In the genomic region with DNA sequence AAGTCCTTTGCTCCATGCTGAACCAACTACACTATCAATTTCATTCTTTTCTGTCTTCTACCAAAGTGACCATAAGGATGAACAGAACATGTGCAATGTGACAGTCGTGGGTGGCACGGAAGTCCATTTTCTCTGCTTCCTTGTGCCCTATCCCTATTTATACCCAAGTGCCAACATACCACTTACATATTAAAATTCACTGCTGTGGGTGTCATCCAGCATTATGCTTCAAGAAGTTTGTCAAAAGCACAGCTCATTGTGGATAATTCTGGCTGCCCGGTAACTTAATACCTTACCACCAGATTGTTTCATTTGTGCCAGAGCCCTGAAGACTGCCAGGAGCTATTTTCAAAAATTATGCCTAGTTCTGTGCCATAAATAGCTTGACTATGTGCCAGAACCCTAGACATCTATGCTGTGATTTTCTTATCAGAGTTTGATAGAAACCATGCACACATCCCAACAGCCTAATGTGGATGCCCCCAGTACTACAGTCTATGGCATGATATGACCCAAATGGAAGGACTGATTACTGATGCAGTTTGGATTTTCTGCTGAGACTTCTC, we compare ENCODE assay signal across 34 mouse cellular contexts. TPM values are rescaled to one million over a fixed set of nuclear protein-coding genes. Genes with fewer than 3 reads are reported as not detected.
DNase-seq lines count a peak whose midpoint lies in the region; ATAC-seq and TF ChIP-seq lines count a peak whose summit lies in the region.
"Had no signal": no experiment of that assay in that cellular context is flagged by ENCODE, and none has a peak within 500 bp of the region (broad histone marks: within the 10 kb centered on the region; RNA-seq: fewer than 3 reads in every experiment).

No protein-coding gene starts in this region.

- TF ChIP-seq POLR2A in heart, adult 2 months (IDR thresholded peaks at IDR 0.05; ENCODE audit: insufficient read depth, low read depth, low read length) = no peak

- no peak; the same call in 1 of the 2 replicates for ATAC-seq in heart, embryonic 15.5 days (replicated peaks; ENCODE audit: insufficient number of reproducible peaks, insufficient read depth, low FRiP score, low read depth)
- ATAC-seq: activated CD4-positive, CD25-positive, alpha-beta regulatory T cell, adult 4 months; forebrain, embryonic 14.5 days; intestine, embryonic 16.5 days; midbrain, embryonic 16.5 days had no signal

- no peaks in the 10 kb centered on the region for H3K27me3 ChIP-seq in heart, adult 2 months (ENCODE audit: control insufficient read depth, insufficient read depth, low read length)
- no peaks in the 10 kb centered on the region for H3K27me3 ChIP-seq in heart, embryonic 15.5 days
- H3K27me3 ChIP-seq: embryonic facial prominence, embryonic 12.5 days; hindbrain, embryonic 13.5 days; limb, embryonic 13.5 days; lung, embryonic 15.5 days had no signal

- no peaks in the 10 kb centered on the region; the same call in 1 of the 2 replicates for H3K4me1 ChIP-seq in heart, adult 2 months (ENCODE audit: control insufficient read depth, insufficient read depth, low read length)
- no peaks in the 10 kb centered on the region for H3K4me1 ChIP-seq in heart, embryonic 15.5 days (replicated peaks)
- H3K4me1 ChIP-seq: embryonic facial prominence, embryonic 12.5 days; hindbrain, embryonic 13.5 days; limb, embryonic 13.5 days; lung, embryonic 15.5 days had no signal

- no peak overlapping the region for H3K9ac ChIP-seq in heart, adult 2 months (ENCODE audit: low read depth, low read length)
- H3K9ac ChIP-seq in heart, embryonic 15.5 days = no peak overlapping the region
- H3K9ac ChIP-seq: embryonic facial prominence, embryonic 12.5 days; hindbrain, embryonic 13.5 days; limb, embryonic 13.5 days; lung, embryonic 15.5 days had no signal

- WGBS in heart, adult 2 months = 60% methylated on average over 3 of the region's 3 CpGs
- WGBS in heart, embryonic 15.5 days = 67% methylated on average over 3 of the region's 3 CpGs

- H3K36me3 ChIP-seq in heart, adult 2 months (ENCODE audit: control insufficient read depth, insufficient read depth, low read length) = no peaks in the 10 kb centered on the region
- H3K36me3 ChIP-seq in heart, embryonic 15.5 days = no peaks in the 10 kb centered on the region
- H3K36me3 ChIP-seq: embryonic facial prominence, embryonic 12.5 days; hindbrain, embryonic 13.5 days; limb, embryonic 13.5 days; lung, embryonic 15.5 days had no signal

- peak; percentile 16; the same call in 1 of the 2 replicates for TF ChIP-seq CTCF in heart, adult 2 months (IDR thresholded peaks at IDR 0.05)
- TF ChIP-seq CTCF in left cerebral cortex, adult 2 months (IDR thresholded peaks at IDR 0.05) = no peak

- H3K79me2 ChIP-seq in heart, adult 2 months (replicated peaks; ENCODE audit: control insufficient read depth, insufficient read depth, low read length) = no peaks in the 10 kb centered on the region

- H3K4me2 ChIP-seq in heart, embryonic 15.5 days = no peak overlapping the region
- H3K4me2 ChIP-seq: embryonic facial prominence, embryonic 12.5 days; hindbrain, embryonic 13.5 days; limb, embryonic 13.5 days; liver, embryonic 11.5 days; lung, embryonic 15.5 days; midbrain, embryonic 11.5 days had no signal

- peak overlapping the region; percentile 53 for H3K27ac ChIP-seq in heart, adult 2 months
- H3K27ac ChIP-seq in left cerebral cortex, adult 2 months = peak overlapping the region; percentile 16
- peak overlapping the region; percentile 52; the same call in 1 of the 2 replicates for H3K27ac ChIP-seq in heart, embryonic 15.5 days
- H3K27ac ChIP-seq: embryonic facial prominence, embryonic 12.5 days; hindbrain, embryonic 13.5 days; limb, embryonic 13.5 days; lung, embryonic 15.5 days; stomach, postnatal 0 days had no signal

- TF ChIP-seq EP300 in heart, adult 2 months (IDR thresholded peaks at IDR 0.05; ENCODE audit: insufficient read depth, low read depth, low read length) = no peak

- no peak overlapping the region for H3K4me3 ChIP-seq in heart, adult 2 months
- H3K4me3 ChIP-seq in left cerebral cortex, adult 2 months = no peak overlapping the region
- H3K4me3 ChIP-seq in heart, embryonic 15.5 days = no peak overlapping the region
- H3K4me3 ChIP-seq: embryonic facial prominence, embryonic 12.5 days; hindbrain, embryonic 13.5 days; limb, embryonic 13.5 days; lung, embryonic 15.5 days had no signal

- peak in 1 of 2 experiments; percentile 25 for DNase-seq in heart, adult 2 months
- no peak for DNase-seq in heart, postnatal 25 days (ENCODE audit: low spot score)
- no peak for DNase-seq in left cerebral cortex, adult 2 months (ENCODE audit: extremely low spot score in 1 of 2, low spot score in 2 of 2)
- no peak for DNase-seq in left cerebral cortex, postnatal 10 days (ENCODE audit: extremely low spot score in 1 of 2, low spot score in 2 of 2)
- DNase-seq in heart, postnatal 4 days = peak; percentile 19
- no peak for DNase-seq in urinary bladder, postnatal 14 days (ENCODE audit: low spot score)
- DNase-seq: adrenal gland, adult 2 months; B cell, adult 2 months; cerebellum, adult 8-10 months; cerebellum, postnatal 36 days; embryo, embryonic 11 days; gastrocnemius, postnatal 10 days; kidney, adult 9 months; kidney, postnatal 10 days; layer of hippocampus, adult 9-11 months; right cerebral cortex, postnatal 4 days; thymus, adult 18-20 months; thymus, postnatal 36 days had no signal

- H3K9me3 ChIP-seq in heart, embryonic 15.5 days (replicated peaks) = no peaks in the 10 kb centered on the region
- H3K9me3 ChIP-seq: embryonic facial prominence, embryonic 12.5 days; hindbrain, embryonic 13.5 days; limb, embryonic 13.5 days; lung, embryonic 15.5 days had no signal

- intact Hi-C loops in heart, adult 2 months (cut with DNase I) = no loop called here
- intact Hi-C loops in heart, postnatal 25 days (cut with DNase I) = no loop called here
- intact Hi-C loops in left cerebral cortex, adult 2 months (cut with DNase I) = loop anchor here (2.0 to 5.0 kb wide), 2 partner anchors 78 to 154 kb away; partner anchors contain the start of gene Rgs4
- intact Hi-C loops in left cerebral cortex, postnatal 10 days (cut with DNase I) = no loop called here

RNA-seq across cellular contexts. Expression of gene Ccdc190, which starts 27.6 kb away (rescaled TPM):
- total RNA-seq in heart, adult 2 months (2021) = under 1 TPM in 1 of 2 experiments, not detected in 1; 0.29 TPM
- polyA plus RNA-seq in heart, adult 2 months (2012; rRNA removed) = 0.16 TPM in 1 of 2 replicates, not detected in the other
- total RNA-seq in heart, postnatal 25 days (2021) = under 1 TPM; 0.13 to 0.20 TPM
- 10 to 100 TPM; 15.3 to 21.5 TPM for total RNA-seq in left cerebral cortex, adult 2 months (2021)
- total RNA-seq in left cerebral cortex, postnatal 10 days (2021) = 10 to 100 TPM in 1 of 2 experiments, 1 to 10 TPM in 1; 7.8 to 11.0 TPM
- not detected in 2 replicates for polyA plus RNA-seq in heart, embryonic 15.5 days (2015; fragmentation: Nextera tagmentation; extraction: Ambion mirVana)
- not detected for total RNA-seq in heart, postnatal 4 days (2021)
- total RNA-seq: gastrocnemius, postnatal 10 days; megakaryocyte progenitor cell, adult 5-6 weeks; neutrophil, adult 5-6 weeks had no signal
- polyA plus RNA-seq: activated CD4-positive, CD25-positive, alpha-beta regulatory T cell, adult 4 months; adrenal gland, adult 2 months; embryonic facial prominence, embryonic 12.5 days; intestine, embryonic 16.5 days; liver, embryonic 11.5 days; liver, embryonic 16.5 days; lung, embryonic 15.5 days; spleen, adult 2 months had no signal

Comparison
In these comparisons a context has a peak if more than half of its experiments do, and no peak if none do; other contexts are left out.
1. RNA of gene Ccdc190, which starts 27.6 kb away (total RNA-seq): 15.3 to 21.5 TPM in left cerebral cortex, adult 2 months and 7.8 to 11.0 TPM in left cerebral cortex, postnatal 10 days; 0.29 TPM in heart, adult 2 months, 0.13 to 0.20 TPM in heart, postnatal 25 days and not detected in heart, postnatal 4 days; every median in the first group is over 4 times any median in the second.
2. Peak in every context shown above with its lines, with median percentiles within 50 percentile points of each other: H3K27ac ChIP-seq.